ENCODE assay signal across 20 mouse cellular contexts in genomic region chr17:45986374-45986773, GRCm38 (mm10). TPM values are rescaled to one million over a fixed set of nuclear protein-coding genes. Genes with fewer than 3 reads are reported as not detected.
"Had no signal": no experiment of that assay in that cellular context is flagged by ENCODE, and none has a peak within 500 bp of the region (broad histone marks: within the 10 kb centered on the region; RNA-seq: fewer than 3 reads in every experiment).

No protein-coding gene starts in this region.

- H3K27ac ChIP-seq: heart, embryonic 10.5 days; hindbrain, embryonic 10.5 days; hindbrain, embryonic 12.5 days; hindbrain, embryonic 14.5 days; kidney, postnatal 0 days; limb, embryonic 13.5 days; limb, embryonic 15.5 days; liver, embryonic 12.5 days; liver, embryonic 14.5 days had no signal

- ATAC-seq: hindbrain, embryonic 16.5 days; inflammation-experienced regulatory T-cells, adult 6 months; liver, embryonic 12.5 days had no signal

- H3K4me3 ChIP-seq: heart, embryonic 10.5 days; heart, embryonic 12.5 days; hindbrain, embryonic 10.5 days; hindbrain, embryonic 12.5 days; limb, embryonic 13.5 days; limb, embryonic 15.5 days; liver, embryonic 12.5 days had no signal

- H3K4me2 ChIP-seq: heart, embryonic 12.5 days; hindbrain, embryonic 12.5 days; hindbrain, embryonic 14.5 days; limb, embryonic 13.5 days; limb, embryonic 15.5 days; liver, embryonic 12.5 days had no signal

- DNase-seq: gastrocnemius, postnatal 14 days; heart, adult 18-20 months; heart, postnatal 10 days; heart, postnatal 4 days; kidney, postnatal 14 days; layer of hippocampus, adult 9-11 months; layer of hippocampus, postnatal 36 days; left cerebral cortex, postnatal 4 days had no signal

- H3K9ac ChIP-seq: heart, embryonic 12.5 days; hindbrain, embryonic 12.5 days; hindbrain, embryonic 14.5 days; limb, embryonic 13.5 days; limb, embryonic 15.5 days; liver, embryonic 12.5 days; liver, embryonic 14.5 days had no signal

- H3K9me3 ChIP-seq: heart, embryonic 12.5 days; hindbrain, embryonic 12.5 days; limb, embryonic 15.5 days; liver, embryonic 12.5 days had no signal

- H3K27me3 ChIP-seq: heart, embryonic 12.5 days; limb, embryonic 13.5 days; limb, embryonic 15.5 days; liver, embryonic 12.5 days had no signal

- H3K36me3 ChIP-seq: heart, embryonic 10.5 days; heart, embryonic 12.5 days; hindbrain, embryonic 10.5 days; hindbrain, embryonic 12.5 days; limb, embryonic 13.5 days; limb, embryonic 15.5 days; liver, embryonic 12.5 days had no signal

- H3K4me1 ChIP-seq: heart, embryonic 12.5 days; hindbrain, embryonic 10.5 days; hindbrain, embryonic 12.5 days; limb, embryonic 13.5 days; limb, embryonic 15.5 days; liver, embryonic 12.5 days had no signal

RNA-seq across cellular contexts. Expression of gene Vegfa, which starts 45.8 kb away (rescaled TPM):
- polyA plus RNA-seq: inflammation-experienced regulatory T-cells, adult 6 months had no signal
